ENCODE assay signal across 12 mouse cellular contexts in genomic region chr6:125410995-125411547, GRCm38 (mm10). TPM values are rescaled to one million over a fixed set of nuclear protein-coding genes. Genes with fewer than 3 reads are reported as not detected.
DNase-seq lines count a peak whose midpoint lies in the region; ATAC-seq and TF ChIP-seq lines count a peak whose summit lies in the region.
"Had no signal": no experiment of that assay in that cellular context is flagged by ENCODE, and none has a peak within 500 bp of the region (broad histone marks: within the 10 kb centered on the region; RNA-seq: fewer than 3 reads in every experiment).

No protein-coding gene starts in this region.

- no peaks in the 10 kb centered on the region for H3K4me1 ChIP-seq in midbrain, embryonic 11.5 days (ENCODE audit: control insufficient read depth, insufficient read depth, low read length)
- H3K4me1 ChIP-seq in midbrain, embryonic 13.5 days (replicated peaks) = no peaks in the 10 kb centered on the region
- H3K4me1 ChIP-seq in lung, embryonic 16.5 days (replicated peaks; ENCODE audit: control insufficient read depth, insufficient read depth, low read length) = no peaks in the 10 kb centered on the region; the same call in 1 of the 2 replicates
- no peaks in the 10 kb centered on the region for H3K4me1 ChIP-seq in thymus, adult 2 months (replicated peaks; ENCODE audit: control insufficient read depth, insufficient read depth, low read length)
- H3K4me1 ChIP-seq: hindbrain, embryonic 13.5 days; midbrain, embryonic 10.5 days had no signal

- no peak for ATAC-seq in midbrain, embryonic 11.5 days (ENCODE audit: low FRiP score)
- no peak for ATAC-seq in midbrain, embryonic 13.5 days
- ATAC-seq in lung, embryonic 16.5 days (ENCODE audit: low read depth) = peak; percentile 36; the same call in 1 of the 2 replicates

- no peak for TF ChIP-seq CTCF in thymus, adult 2 months (IDR thresholded peaks at IDR 0.05; ENCODE audit: borderline replicate concordance, control insufficient read depth, extremely low read depth, insufficient read depth, low read length, poor library complexity)

- DNase-seq in midbrain, embryonic 11.5 days (ENCODE audit: low spot score, missing footprints) = peak; percentile 69
- DNase-seq in brain, adult 2 months (ENCODE audit: low read depth, low spot score) = peak; percentile 28
- DNase-seq in thymus, adult 2 months = no peak
- DNase-seq in left cerebral cortex, postnatal 14 days (ENCODE audit: low spot score in 2 of 2) = no peak
- no peak for DNase-seq in embryo, embryonic 11 days
- DNase-seq: cerebellum, postnatal 36 days; gastrocnemius, postnatal 14 days had no signal

- no peaks in the 10 kb centered on the region for H3K27me3 ChIP-seq in midbrain, embryonic 11.5 days (ENCODE audit: control insufficient read depth, insufficient read depth, low read length)
- H3K27me3 ChIP-seq in midbrain, embryonic 13.5 days = no peaks in the 10 kb centered on the region
- H3K27me3 ChIP-seq in lung, embryonic 16.5 days (ENCODE audit: control insufficient read depth, insufficient read depth, low read depth, low read length) = no peaks in the 10 kb centered on the region; the same call in 1 of the 2 replicates
- no peaks in the 10 kb centered on the region for H3K27me3 ChIP-seq in thymus, adult 2 months (ENCODE audit: control insufficient read depth, insufficient read depth, low read length)
- H3K27me3 ChIP-seq: hindbrain, embryonic 13.5 days had no signal

- no peaks in the 10 kb centered on the region for H3K36me3 ChIP-seq in midbrain, embryonic 11.5 days (ENCODE audit: control insufficient read depth, insufficient read depth, low read length)
- no peaks in the 10 kb centered on the region for H3K36me3 ChIP-seq in midbrain, embryonic 13.5 days
- H3K36me3 ChIP-seq in lung, embryonic 16.5 days (ENCODE audit: control insufficient read depth, insufficient read depth, low read length) = no peaks in the 10 kb centered on the region
- no peaks in the 10 kb centered on the region for H3K36me3 ChIP-seq in thymus, adult 2 months (ENCODE audit: control insufficient read depth, insufficient read depth, low read length)
- H3K36me3 ChIP-seq: hindbrain, embryonic 13.5 days; midbrain, embryonic 10.5 days had no signal

- no peak overlapping the region for H3K4me2 ChIP-seq in midbrain, embryonic 11.5 days
- no peak overlapping the region for H3K4me2 ChIP-seq in midbrain, embryonic 13.5 days (replicated peaks)
- no peak overlapping the region for H3K4me2 ChIP-seq in lung, embryonic 16.5 days (ENCODE audit: low read depth, low read length)
- H3K4me2 ChIP-seq: hindbrain, embryonic 13.5 days had no signal

- TF ChIP-seq POLR2A in thymus, adult 2 months (IDR thresholded peaks at IDR 0.05; ENCODE audit: control insufficient read depth, extremely low read depth, insufficient read depth, low read length, poor library complexity) = no peak

- H3K9me3 ChIP-seq in midbrain, embryonic 11.5 days (ENCODE audit: control insufficient read depth, low read length) = no peaks in the 10 kb centered on the region
- no peaks in the 10 kb centered on the region for H3K9me3 ChIP-seq in midbrain, embryonic 13.5 days
- no peaks in the 10 kb centered on the region; the same call in 1 of the 2 replicates for H3K9me3 ChIP-seq in lung, embryonic 16.5 days (ENCODE audit: control insufficient read depth, low read length)
- H3K9me3 ChIP-seq: hindbrain, embryonic 13.5 days; midbrain, embryonic 10.5 days had no signal

- no peak overlapping the region for H3K27ac ChIP-seq in midbrain, embryonic 11.5 days (ENCODE audit: low read depth, low read length)
- no peak overlapping the region for H3K27ac ChIP-seq in midbrain, embryonic 13.5 days
- H3K27ac ChIP-seq in lung, embryonic 16.5 days (ENCODE audit: low read length) = no peak overlapping the region
- no peak overlapping the region for H3K27ac ChIP-seq in thymus, adult 2 months (ENCODE audit: control insufficient read depth, insufficient read depth, low read length)
- H3K27ac ChIP-seq: hindbrain, embryonic 13.5 days; midbrain, embryonic 10.5 days had no signal

- WGBS in midbrain, embryonic 11.5 days = 62% methylated on average over 8 of the region's 8 CpGs
- 69% methylated on average over 8 of the region's 8 CpGs for WGBS in midbrain, embryonic 13.5 days
- 53% methylated on average over 8 of the region's 8 CpGs for WGBS in lung, embryonic 16.5 days
- WGBS in thymus, adult 2 months = 33% methylated on average over 8 of the region's 8 CpGs

- H3K9ac ChIP-seq in midbrain, embryonic 11.5 days (ENCODE audit: low read length) = no peak overlapping the region
- no peak overlapping the region for H3K9ac ChIP-seq in midbrain, embryonic 13.5 days (replicated peaks)
- H3K9ac ChIP-seq in lung, embryonic 16.5 days (ENCODE audit: low read length) = no peak overlapping the region; the same call in 1 of the 2 replicates
- H3K9ac ChIP-seq: hindbrain, embryonic 13.5 days had no signal

- H3K4me3 ChIP-seq in midbrain, embryonic 11.5 days (ENCODE audit: low read depth, low read length) = no peak overlapping the region
- no peak overlapping the region for H3K4me3 ChIP-seq in midbrain, embryonic 13.5 days (replicated peaks)
- no peak overlapping the region for H3K4me3 ChIP-seq in lung, embryonic 16.5 days (ENCODE audit: low read length)
- no peak overlapping the region for H3K4me3 ChIP-seq in thymus, adult 2 months (ENCODE audit: control insufficient read depth, insufficient read depth, low read length)
- H3K4me3 ChIP-seq: hindbrain, embryonic 13.5 days; midbrain, embryonic 10.5 days had no signal

- intact Hi-C loops in left cerebral cortex, postnatal 14 days (cut with DNase I) = no loop called here

RNA-seq across cellular contexts. Expression of gene Plekhg6, which starts 30.5 kb away (rescaled TPM):
- polyA plus RNA-seq in midbrain, embryonic 11.5 days (2014; fragmentation: Nextera tagmentation; extraction: Ambion mirVana) = not detected in 2 replicates
- polyA plus RNA-seq in midbrain, embryonic 13.5 days (2015; fragmentation: Nextera tagmentation; extraction: Ambion mirVana) = 0.08 and 0.23 TPM in 2 replicates
- polyA plus RNA-seq in lung, embryonic 16.5 days (2015; fragmentation: Nextera tagmentation; extraction: Ambion mirVana) = 0.49 and 0.99 TPM in 2 replicates
- 2.4 and 2.5 TPM in 2 replicates for polyA plus RNA-seq in thymus, adult 2 months (2012; rRNA removed)
- total RNA-seq in left cerebral cortex, postnatal 14 days (2021) = under 1 TPM; 0.13 to 0.30 TPM
- total RNA-seq: gastrocnemius, postnatal 14 days; layer of hippocampus, postnatal 25 days had no signal

Comparison
In these comparisons a context has a peak if more than half of its experiments do, and no peak if none do; other contexts are left out.
1. DNase-seq: peak in midbrain, embryonic 11.5 days (single experiment) and brain, adult 2 months (single experiment); none in thymus, adult 2 months (single experiment), left cerebral cortex, postnatal 14 days (0 of 2) and embryo, embryonic 11 days (single experiment).